Mouse (Mus musculus): ENCODE data around the gene Eva1b. TPM values are rescaled to one million over a fixed set of nuclear protein-coding genes. Genes with fewer than 3 reads are reported as not detected.
A peak's percentile ranks its signal among the peaks of the same experiment; 100 is the strongest.
"Not testable (repeated sequence)": the region's sequence is repeated elsewhere in the genome, so short reads cannot be mapped to it uniquely, and the experiment has no call there.

Gene Eva1b
- polyA plus RNA-seq, 1 experiment from 2014 or later, result 60.0 TPM

- no peaks in the 10 kb centered on the region for H3K27me3 ChIP-seq (replicated peaks)
- no peak overlapping the region for H3K4me2 ChIP-seq
- no peak for ATAC-seq (ENCODE audit: insufficient read depth, low FRiP score, low read depth)
- 90% methylated on average over 8 of the region's 8 CpGs for WGBS
- no peak overlapping the region for H3K9ac ChIP-seq
- H3K36me3 ChIP-seq, result peaks cover 2% of the 10 kb centered on the region; the same call in 1 of the 2 replicates
- peaks cover 20% of the 10 kb centered on the region for H3K4me1 ChIP-seq
- no peak overlapping the region for H3K4me3 ChIP-seq (replicated peaks)
- H3K9me3 ChIP-seq, result no peaks in the 10 kb centered on the region
- no peak overlapping the region for H3K27ac ChIP-seq
These were observed 13.4 kb downstream of the Eva1b start for GRCm38 (mm10) chr4:126160981-126161380.

GRCm38 (mm10) chr4:126161456-126161855 is 13.9 kb downstream of the Eva1b start:
- 88% methylated on average over 6 of the region's 6 CpGs for WGBS
- no peak overlapping the region; the same call in 1 of the 2 replicates for H3K4me3 ChIP-seq (replicated peaks)
- peaks cover 6% of the 10 kb centered on the region; the same call in 1 of the 2 replicates for H3K36me3 ChIP-seq
- H3K27me3 ChIP-seq (replicated peaks), result no peaks in the 10 kb centered on the region
- H3K27ac ChIP-seq, result no peak overlapping the region
- H3K9me3 ChIP-seq, result no peaks in the 10 kb centered on the region
- no peak overlapping the region for H3K4me2 ChIP-seq
- H3K4me1 ChIP-seq, result peaks cover 19% of the 10 kb centered on the region
- no peak overlapping the region for H3K9ac ChIP-seq
- no peak for ATAC-seq (ENCODE audit: insufficient read depth, low FRiP score, low read depth)

DNA sequence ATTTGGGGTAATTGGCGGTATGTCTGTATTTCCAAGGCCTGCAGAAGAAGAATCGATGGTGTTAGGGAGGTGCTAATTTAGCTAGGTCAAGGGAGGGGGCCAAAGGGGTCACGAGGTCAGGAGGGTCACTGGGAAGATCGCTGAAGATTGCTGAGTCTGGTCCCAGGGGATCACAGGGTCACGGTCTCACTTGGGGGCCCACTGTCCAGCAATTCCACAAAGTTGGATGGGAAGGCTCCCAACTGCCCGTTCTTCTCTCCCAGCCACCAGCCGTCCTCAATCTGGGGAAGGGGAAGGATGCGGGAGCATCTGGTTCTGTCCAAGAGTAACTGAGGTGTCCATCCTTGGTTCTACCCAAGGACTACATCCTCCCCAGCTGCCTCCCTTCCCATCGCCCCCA is 14.4 kb downstream of the Eva1b start:
- peak overlapping the region; percentile 99 for H3K4me2 ChIP-seq
- peak overlapping the region; percentile 56 for H3K4me3 ChIP-seq (replicated peaks)
- 0 out of 2 replicates have a peak overlapping the region, but pooled peaks have one; percentile 72 for H3K9ac ChIP-seq
- H3K36me3 ChIP-seq, result peaks cover 7% of the 10 kb centered on the region
- 67% methylated on average over 9 of the region's 9 CpGs for WGBS
- peaks cover 19% of the 10 kb centered on the region for H3K4me1 ChIP-seq
- H3K9me3 ChIP-seq, result no peaks in the 10 kb centered on the region
- ATAC-seq (ENCODE audit: insufficient read depth, low FRiP score, low read depth), result peak; percentile 2; the same call in 1 of the 2 replicates
- H3K27ac ChIP-seq, result peak overlapping the region; percentile 91
- no peaks in the 10 kb centered on the region for H3K27me3 ChIP-seq (replicated peaks)

DNA sequence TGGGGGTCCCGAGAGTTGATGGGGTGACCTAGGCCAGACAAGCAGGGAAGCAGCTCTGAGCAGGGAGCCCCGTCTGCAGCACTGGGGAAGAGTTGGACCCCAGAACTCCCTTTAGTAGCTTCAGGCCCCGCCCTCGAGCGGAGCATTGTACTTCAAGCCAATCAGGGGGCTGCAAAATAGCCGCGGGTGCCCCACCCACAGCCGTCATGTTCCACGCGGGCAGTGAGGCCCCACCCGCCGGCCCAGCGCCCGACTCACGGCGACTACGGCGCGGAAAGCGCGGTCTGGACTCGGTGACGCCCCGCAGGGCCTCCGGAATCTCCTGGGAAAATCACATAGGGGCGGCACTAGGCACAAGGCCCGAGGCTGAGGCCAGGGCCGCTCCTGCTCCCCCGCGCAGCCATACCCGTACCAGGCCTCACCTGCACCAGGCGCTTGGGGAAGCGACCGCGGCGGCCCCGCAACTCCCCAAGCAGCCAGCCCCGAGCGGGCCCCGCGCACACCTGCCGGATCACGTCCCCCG is 15.1 kb downstream of the Eva1b start:
- Histone ChIP-seq H3K27me3 (replicated peaks) (no peaks in the 10 kb centered on the region), H3K9me3 (no peaks in the 10 kb centered on the region), H3K9ac (peak overlapping the region; percentile 72), H3K4me2 (peak overlapping the region; percentile 99), H3K27ac (peak overlapping the region; percentile 91), H3K4me1 (peaks cover 19% of the 10 kb centered on the region), H3K36me3 (peaks cover 13% of the 10 kb centered on the region), H3K4me3 (replicated peaks) (peak overlapping the region; percentile 56)
- 1% methylated on average over 38 of the region's 44 CpGs for WGBS
- ATAC-seq (ENCODE audit: insufficient read depth, low FRiP score, low read depth), result peak; percentile 93

DNA sequence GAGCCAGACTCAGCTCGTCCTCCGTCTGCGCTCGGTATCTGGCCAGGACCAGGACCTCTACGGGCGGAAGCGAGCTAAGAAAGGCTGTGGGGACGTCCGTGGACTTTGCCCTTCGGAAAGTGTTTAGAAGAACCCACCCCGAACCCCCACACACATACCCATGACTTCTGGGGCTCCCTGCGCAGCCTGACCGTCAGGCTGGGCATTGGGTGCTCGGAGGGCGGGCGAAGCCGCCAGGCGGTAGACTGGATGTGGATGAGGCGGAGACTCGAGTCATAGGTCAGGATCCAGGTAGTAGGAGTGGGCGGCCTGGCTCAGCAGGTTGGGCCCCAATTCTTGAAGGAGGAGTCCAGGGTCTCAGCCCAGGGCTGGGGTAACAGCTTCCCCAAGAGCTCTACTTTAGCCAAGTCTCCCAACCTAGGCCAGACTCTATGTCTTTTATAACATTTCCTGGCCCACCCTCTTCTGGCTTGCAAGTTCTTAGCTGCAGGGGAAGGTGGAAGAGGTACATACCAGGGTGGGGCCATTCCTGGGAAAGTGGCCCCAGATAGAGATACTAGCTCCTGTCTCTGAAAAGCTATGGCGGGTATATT is 15.6 kb downstream of the Eva1b start, which contains the start of gene Sh3d21:
Gene Sh3d21, minus strand, starts transcription at position 425 of the 593 bp plus-strand sequence.
- H3K4me3 ChIP-seq (replicated peaks), result peak within 1 kb of the TSS; percentile 56
- peak within 1 kb of the TSS; percentile 91 for H3K27ac ChIP-seq
- no peaks in the 10 kb centered on the region for H3K9me3 ChIP-seq
- H3K36me3 ChIP-seq, result peaks cover 19% of the 10 kb centered on the region
- H3K9ac ChIP-seq, result peak within 1 kb of the TSS; percentile 72
- peak within 1 kb of the TSS; percentile 99 for H3K4me2 ChIP-seq
- WGBS, result 7% methylated on average over 22 of the region's 22 CpGs
- peak; percentile 54 for ATAC-seq (ENCODE audit: insufficient read depth, low FRiP score, low read depth)
- peaks cover 19% of the 10 kb centered on the region for H3K4me1 ChIP-seq
- no peaks in the 10 kb centered on the region for H3K27me3 ChIP-seq (replicated peaks)

GRCm38 (mm10) chr4:126163685-126164084 is 16.1 kb downstream of the Eva1b start:
- H3K27ac ChIP-seq, result peak overlapping the region; percentile 91
- H3K9me3 ChIP-seq, result no peaks in the 10 kb centered on the region
- H3K4me3 ChIP-seq (replicated peaks), result peak overlapping the region; percentile 56; the same call in 1 of the 2 replicates
- H3K4me1 ChIP-seq, result peaks cover 19% of the 10 kb centered on the region
- WGBS, result 62% methylated on average over 4 of the region's 4 CpGs
- H3K27me3 ChIP-seq (replicated peaks), result no peaks in the 10 kb centered on the region
- no peak for ATAC-seq (ENCODE audit: insufficient read depth, low FRiP score, low read depth)
- peak overlapping the region; percentile 99 for H3K4me2 ChIP-seq
- no peak overlapping the region for H3K9ac ChIP-seq
- H3K36me3 ChIP-seq, result peaks cover 24% of the 10 kb centered on the region

- not testable (repeated sequence) for H3K9me3 ChIP-seq; H3K4me3 ChIP-seq (replicated peaks); ATAC-seq (ENCODE audit: insufficient read depth, low FRiP score, low read depth); H3K27me3 ChIP-seq (replicated peaks); H3K27ac ChIP-seq; H3K4me2 ChIP-seq; H3K9ac ChIP-seq
- peaks cover 19% of the 10 kb centered on the region for H3K4me1 ChIP-seq
- WGBS, result 65% methylated on average over 10 of the region's 10 CpGs
- H3K36me3 ChIP-seq, result peaks cover 38% of the 10 kb centered on the region
These were observed 17.5 kb downstream of the Eva1b start for GRCm38 (mm10) chr4:126165092-126165491.

DNA sequence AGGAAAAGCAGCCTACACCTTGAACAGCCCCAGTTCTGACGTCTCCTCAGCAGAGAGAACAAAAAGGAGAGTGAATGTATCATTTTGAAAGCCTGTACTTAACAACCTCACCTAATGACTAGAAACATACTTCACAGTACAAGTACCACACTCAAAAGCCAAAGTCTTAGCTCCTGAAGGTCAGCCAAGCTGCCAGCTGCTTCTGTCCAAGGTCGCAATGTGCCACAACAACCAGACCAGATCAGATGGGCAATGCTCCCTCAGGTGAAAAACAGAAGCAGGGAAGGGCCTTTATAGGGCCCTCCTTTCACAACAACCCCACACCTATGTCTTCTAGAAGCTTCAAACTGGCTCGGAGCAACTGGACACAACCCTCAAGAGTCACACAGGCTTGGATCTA is 18.5 kb downstream of the Eva1b start:
- H3K36me3 ChIP-seq, result peaks cover 46% of the 10 kb centered on the region
- H3K4me2 ChIP-seq, result no peak overlapping the region
- H3K9ac ChIP-seq, result no peak overlapping the region
- no peaks in the 10 kb centered on the region for H3K27me3 ChIP-seq (replicated peaks)
- H3K27ac ChIP-seq, result no peak overlapping the region
- no peaks in the 10 kb centered on the region for H3K9me3 ChIP-seq
- WGBS, result 74% methylated on average over 3 of the region's 3 CpGs
- ATAC-seq (ENCODE audit: insufficient read depth, low FRiP score, low read depth), result no peak
- H3K4me3 ChIP-seq (replicated peaks), result no peak overlapping the region
- H3K4me1 ChIP-seq, result peaks cover 19% of the 10 kb centered on the region

GRCm38 (mm10) chr4:126168851-126169250 is 21.3 kb downstream of the Eva1b start:
- H3K36me3 ChIP-seq, result peaks cover 65% of the 10 kb centered on the region
- H3K27me3 ChIP-seq (replicated peaks), result no peaks in the 10 kb centered on the region
- no peak for ATAC-seq (ENCODE audit: insufficient read depth, low FRiP score, low read depth)
- H3K4me3 ChIP-seq (replicated peaks), result no peak overlapping the region
- H3K27ac ChIP-seq, result no peak overlapping the region
- no peak overlapping the region for H3K4me2 ChIP-seq
- no peak overlapping the region for H3K9ac ChIP-seq
- no peaks in the 10 kb centered on the region for H3K9me3 ChIP-seq
- H3K4me1 ChIP-seq, result no peaks in the 10 kb centered on the region
- WGBS, result 83% methylated on average over 6 of the region's 6 CpGs

- H3K9ac ChIP-seq; H3K4me1 ChIP-seq; ATAC-seq (ENCODE audit: insufficient read depth, low FRiP score, low read depth); H3K27me3 ChIP-seq (replicated peaks); H3K4me3 ChIP-seq (replicated peaks); H3K4me2 ChIP-seq; H3K27ac ChIP-seq; H3K9me3 ChIP-seq: not testable (repeated sequence)
- WGBS, result 94% methylated on average over 5 of the region's 5 CpGs
- peaks cover 81% of the 10 kb centered on the region for H3K36me3 ChIP-seq
These were observed 23.2 kb downstream of the Eva1b start for GRCm38 (mm10) chr4:126170737-126171136.

GRCm38 (mm10) chr4:126173800-126174199 is 26.3 kb downstream of the Eva1b start:
- WGBS, result 80% methylated on average over 5 of the region's 5 CpGs
- no peak overlapping the region for H3K4me2 ChIP-seq
- ATAC-seq (ENCODE audit: insufficient read depth, low FRiP score, low read depth), result no peak

DNA sequence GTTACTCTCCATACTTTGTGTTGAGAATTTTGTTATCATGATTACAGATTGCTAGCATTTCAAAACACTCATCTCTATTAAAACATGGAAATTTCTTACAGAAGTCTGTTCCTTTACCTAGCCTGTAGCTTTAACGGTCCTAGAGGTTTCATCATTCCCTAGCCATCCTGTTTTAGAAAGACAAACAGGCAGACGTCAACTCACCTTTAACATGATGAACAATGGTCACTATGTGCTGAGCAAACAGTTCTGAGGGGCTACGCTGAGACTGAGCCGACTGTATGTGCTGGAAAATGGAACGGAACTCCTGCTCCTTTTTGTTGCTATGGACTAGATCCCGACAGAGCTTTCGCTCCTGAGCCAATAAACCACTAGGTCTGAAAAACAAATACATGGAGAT is 28.4 kb downstream of the Eva1b start:
- not testable (repeated sequence) for H3K9me3 ChIP-seq; H3K4me1 ChIP-seq; H3K9ac ChIP-seq; H3K27me3 ChIP-seq (replicated peaks); H3K27ac ChIP-seq; H3K4me2 ChIP-seq; ATAC-seq (ENCODE audit: insufficient read depth, low FRiP score, low read depth); H3K4me3 ChIP-seq (replicated peaks)
- WGBS, result 74% methylated on average over 7 of the region's 7 CpGs
- peaks cover 56% of the 10 kb centered on the region for H3K36me3 ChIP-seq

More at GRCm38 (mm10) chr4:126173800-126174199, 26.3 kb downstream of the Eva1b start:
- H3K27ac ChIP-seq, result no peak overlapping the region
- no peaks in the 10 kb centered on the region for H3K9me3 ChIP-seq
- peaks cover 72% of the 10 kb centered on the region for H3K36me3 ChIP-seq
- no peak overlapping the region for H3K4me3 ChIP-seq (replicated peaks)
- no peaks in the 10 kb centered on the region for H3K27me3 ChIP-seq (replicated peaks)
- H3K4me1 ChIP-seq, result no peaks in the 10 kb centered on the region
- no peak overlapping the region for H3K9ac ChIP-seq
